Mouse (Mus musculus): Measurements from ENCODE around the gene Eif4g1. TPM values are rescaled to one million over a fixed set of nuclear protein-coding genes. Genes with fewer than 3 reads are reported as not detected.
A peak's percentile ranks its signal among the peaks of the same experiment; 100 is the strongest.
"Not testable (repeated sequence)": the region's sequence is repeated elsewhere in the genome, so short reads cannot be mapped to it uniquely, and the experiment has no call there.

Eif4g1 gene
- polyA plus RNA-seq (2012; rRNA removed), result 213 and 340 TPM in 2 replicates

- H3K27ac ChIP-seq (ENCODE audit: insufficient read depth, low read depth, low read length); H3K4me3 ChIP-seq (ENCODE audit: low read depth, low read length); H3K36me3 ChIP-seq (ENCODE audit: control insufficient read depth, insufficient read depth, low read length); H3K4me1 ChIP-seq (ENCODE audit: control insufficient read depth, insufficient read depth, insufficient read length, low read length); H3K27me3 ChIP-seq (ENCODE audit: control insufficient read depth, insufficient read depth, low read length): not testable (repeated sequence)
- WGBS, result 100% methylated on average over 5 of the region's 6 CpGs
These were observed at the start of gene Eif4g1 for GRCm38 (mm10) chr16:20668013-20668412. TSS of gene Eif4g1 (plus strand) at chr16:20668313.

- 5% methylated on average over 82 of the region's 83 CpGs for WGBS
- Histone ChIP-seq H3K27ac (ENCODE audit: insufficient read depth, low read depth, low read length) (no peak overlapping the region), H3K27me3 (ENCODE audit: control insufficient read depth, insufficient read depth, low read length) (peaks cover 16% of the 10 kb centered on the region), H3K4me1 (ENCODE audit: control insufficient read depth, insufficient read depth, insufficient read length, low read length) (peaks cover 24% of the 10 kb centered on the region), H3K36me3 (ENCODE audit: control insufficient read depth, insufficient read depth, low read length) (peaks cover 3% of the 10 kb centered on the region), H3K4me3 (ENCODE audit: low read depth, low read length) (peak overlapping the region; percentile 95)
- TF ChIP-seq POLR2A (IDR thresholded peaks at IDR 0.05; ENCODE audit: low read depth, low read length), result no peak
- TF ChIP-seq CTCF (IDR thresholded peaks at IDR 0.05; ENCODE audit: extremely low read depth, insufficient read length, insufficient replicate concordance, low read depth, low read length), result no peak
These were observed 48.3 kb upstream of the Eif4g1 start for GRCm38 (mm10) chr16:20619541-20620398.

DNA sequence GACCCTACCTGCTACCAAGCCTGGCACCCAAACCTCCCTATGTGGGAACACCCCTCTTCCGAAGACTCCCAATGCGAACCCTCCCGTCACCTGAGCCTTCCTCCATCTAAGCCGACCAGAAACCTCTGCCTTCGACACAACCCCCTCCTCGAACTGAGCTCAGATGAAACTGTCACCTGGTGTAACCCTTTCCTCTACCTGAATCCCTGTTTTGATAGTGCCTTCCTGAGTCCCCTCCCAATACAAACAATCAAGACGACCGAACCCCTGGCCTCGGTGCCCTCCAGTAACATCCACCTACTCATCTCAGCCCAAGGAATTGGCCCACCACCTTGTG lies 47.7 kb upstream of the Eif4g1 start:
- TF ChIP-seq CTCF (IDR thresholded peaks at IDR 0.05; ENCODE audit: extremely low read depth, insufficient read length, insufficient replicate concordance, low read depth, low read length) (no peak), POLR2A (IDR thresholded peaks at IDR 0.05; ENCODE audit: low read depth, low read length) (no peak)
- peak overlapping the region; percentile 95 for H3K4me3 ChIP-seq (ENCODE audit: low read depth, low read length)
- whole genome bisulfite sequencing, result 1% methylated on average over 9 of the region's 9 CpGs
- H3K4me1 ChIP-seq (ENCODE audit: control insufficient read depth, insufficient read depth, insufficient read length, low read length), result peaks cover 24% of the 10 kb centered on the region
- H3K27ac ChIP-seq (ENCODE audit: insufficient read depth, low read depth, low read length), result no peak overlapping the region
- H3K36me3 ChIP-seq (ENCODE audit: control insufficient read depth, insufficient read depth, low read length), result peaks cover 3% of the 10 kb centered on the region
- H3K27me3 ChIP-seq (ENCODE audit: control insufficient read depth, insufficient read depth, low read length), result peaks cover 16% of the 10 kb centered on the region

GRCm38 (mm10) chr16:20620751-20621190 lies 47.3 kb upstream of the Eif4g1 start:
- peaks cover 24% of the 10 kb centered on the region for H3K4me1 ChIP-seq (ENCODE audit: control insufficient read depth, insufficient read depth, insufficient read length, low read length)
- no peak for TF ChIP-seq CTCF (IDR thresholded peaks at IDR 0.05; ENCODE audit: extremely low read depth, insufficient read length, insufficient replicate concordance, low read depth, low read length)
- H3K27me3 ChIP-seq (ENCODE audit: control insufficient read depth, insufficient read depth, low read length), result peaks cover 16% of the 10 kb centered on the region
- H3K4me3 ChIP-seq (ENCODE audit: low read depth, low read length), result peak overlapping the region; percentile 95
- H3K36me3 ChIP-seq (ENCODE audit: control insufficient read depth, insufficient read depth, low read length), result peaks cover 3% of the 10 kb centered on the region
- WGBS, result under 1% methylated on average over 32 of the region's 32 CpGs
- H3K27ac ChIP-seq (ENCODE audit: insufficient read depth, low read depth, low read length), result no peak overlapping the region

- Histone ChIP-seq H3K27ac (ENCODE audit: insufficient read depth, low read depth, low read length) (no peak within 1 kb of the TSS), H3K4me3 (ENCODE audit: low read depth, low read length) (peak within 1 kb of the TSS; percentile 95), H3K36me3 (ENCODE audit: control insufficient read depth, insufficient read depth, low read length) (peaks cover 3% of the 10 kb centered on the region), H3K27me3 (ENCODE audit: control insufficient read depth, insufficient read depth, low read length) (peaks cover 18% of the 10 kb centered on the region), H3K4me1 (ENCODE audit: control insufficient read depth, insufficient read depth, insufficient read length, low read length) (peaks cover 24% of the 10 kb centered on the region)
- WGBS, result 2% methylated on average over 78 of the region's 92 CpGs
- TF ChIP-seq CTCF (IDR thresholded peaks at IDR 0.05; ENCODE audit: extremely low read depth, insufficient read length, insufficient replicate concordance, low read depth, low read length) (no peak), POLR2A (IDR thresholded peaks at IDR 0.05; ENCODE audit: low read depth, low read length) (no peak)
These were observed 46.7 kb upstream of the Eif4g1 start, which contains the start of gene Camk2n2 for GRCm38 (mm10) chr16:20621191-20621990. TSS of gene Camk2n2 (minus strand) at chr16:20621287.

GRCm38 (mm10) chr16:20621991-20622685 lies 46.0 kb upstream of the Eif4g1 start:
- peaks cover 18% of the 10 kb centered on the region for H3K27me3 ChIP-seq (ENCODE audit: control insufficient read depth, insufficient read depth, low read length)
- TF ChIP-seq POLR2A (IDR thresholded peaks at IDR 0.05; ENCODE audit: low read depth, low read length), result no peak
- no peak for TF ChIP-seq CTCF (IDR thresholded peaks at IDR 0.05; ENCODE audit: extremely low read depth, insufficient read length, insufficient replicate concordance, low read depth, low read length)
- peaks cover 3% of the 10 kb centered on the region for H3K36me3 ChIP-seq (ENCODE audit: control insufficient read depth, insufficient read depth, low read length)
- no peak overlapping the region for H3K27ac ChIP-seq (ENCODE audit: insufficient read depth, low read depth, low read length)
- under 1% methylated on average over 35 of the region's 37 CpGs for WGBS
- H3K4me1 ChIP-seq (ENCODE audit: control insufficient read depth, insufficient read depth, insufficient read length, low read length), result peaks cover 24% of the 10 kb centered on the region
- peak overlapping the region; percentile 95 for H3K4me3 ChIP-seq (ENCODE audit: low read depth, low read length)
